Mouse (Mus musculus) gastrocnemius, postnatal 4 days (tissue): Measurements from ENCODE around the gene Aimp1. TPM values are rescaled to one million over a fixed set of nuclear protein-coding genes. Genes with fewer than 3 reads are reported as not detected.

Experiments used
- total RNA-seq, 2 experiments: library from RNA; stranded (reverse); gene quantifications; 2 replicates each; pipeline ENCODE4 v1.2.3; 2021

Aimp1 gene
- total RNA-seq, 2 experiments from 2014 or later, result 67.4 to 71.5 TPM

Other genes starting within 250 kb of the Aimp1 start
- gene Gimd1, start 54.5 kb downstream of the Aimp1 start, total RNA-seq, result not detected
- 10 to 100 TPM; 17.3 to 17.6 TPM for gene Tbck, start 226 bp downstream of the Aimp1 start, total RNA-seq